Mouse (Mus musculus) MEL (cell line): ENCODE results near the gene 2310039H08Rik. TPM values are rescaled to one million over a fixed set of nuclear protein-coding genes. Genes with fewer than 3 reads are reported as not detected.

Experiments
- DNase-seq: peaks from one replicate; pipeline ENCODE4 v3.0.0; 2011; ENCODE audit warnings: low read depth, low spot score
- H3K27ac ChIP-seq: 2 replicates; pipeline ENCODE4 v1.5.1; 2012; ENCODE audit warnings: low read depth, mild to moderate bottlenecking, control low read depth, low read length, moderate library complexity; ENCODE audit not compliant: control insufficient read depth
- H3K27me3 ChIP-seq, 2 experiments: fragments of 150-350 bp in 1 of 2; sonication (generic) in 1 of 2; 2 replicates each; pipeline ENCODE4 v1.6.1; 2012; ENCODE audit warnings: low read length in 2 of 2, mild to moderate bottlenecking in 2 of 2, improper control_type of control experiment in 1 of 2, moderate library complexity in 1 of 2; ENCODE audit not compliant: insufficient read depth in 2 of 2, control insufficient read depth in 1 of 2
- H3K36me3 ChIP-seq, 2 experiments: 2 replicates each; pipeline ENCODE4 v1.6.1; 2012 to 2014; ENCODE audit warnings: low read length in 2 of 2, improper control_type of control experiment in 1 of 2, inconsistent platforms in 1 of 2, mild to moderate bottlenecking in 1 of 2; ENCODE audit not compliant: insufficient read depth in 2 of 2, control insufficient read depth in 1 of 2
- H3K4me1 ChIP-seq, 2 experiments: fragments of 150-350 bp in 1 of 2; sonication (generic) in 1 of 2; 2 replicates each; pipeline ENCODE4 v1.6.1; 2012; ENCODE audit warnings: low read length in 2 of 2, improper control_type of control experiment in 1 of 2, mild to moderate bottlenecking in 1 of 2; ENCODE audit not compliant: insufficient read depth in 2 of 2, control insufficient read depth in 1 of 2
- H3K4me3 ChIP-seq, 2 experiments: fragments of 150-350 bp in 1 of 2; sonication (generic) in 1 of 2; 2 replicates each; pipeline ENCODE4 v1.5.1; 2012; ENCODE audit warnings: low read depth in 2 of 2, low read length in 2 of 2, mild to moderate bottlenecking in 2 of 2, moderate library complexity in 2 of 2, control low read depth in 1 of 2, improper control_type of control experiment in 1 of 2; ENCODE audit not compliant: control insufficient read depth in 1 of 2, insufficient read depth in 1 of 2
- H3K79me2 ChIP-seq: 2 replicates; pipeline ENCODE4 v1.6.1; 2012; ENCODE audit warnings: mild to moderate bottlenecking, low read length, moderate library complexity; ENCODE audit not compliant: control insufficient read depth, poor library complexity, insufficient read depth
- H3K9ac ChIP-seq: 2 replicates; pipeline ENCODE4 v1.6.1; 2012; ENCODE audit warnings: low read depth, mild to moderate bottlenecking, control low read depth, low read length, moderate library complexity; ENCODE audit not compliant: control insufficient read depth, poor library complexity, severe bottlenecking
- H3K9me3 ChIP-seq: fragments of 150-350 bp; sonication (generic); replicated peaks from 2 replicates; pipeline ENCODE4 v1.6.1; 2012; ENCODE audit warnings: mild to moderate bottlenecking, low read length, improper control_type of control experiment, moderate library complexity; ENCODE audit not compliant: insufficient read depth
- BHLHE40 ChIP-seq: IDR thresholded peaks from 2 replicates; pipeline ENCODE4 v1.6.1; 2012; ENCODE audit warnings: low read depth, mild to moderate bottlenecking, inconsistent platforms, low read length, improper control_type of control experiment, borderline replicate concordance
- CHD1 ChIP-seq: IDR thresholded peaks from 2 replicates; pipeline ENCODE4 v1.6.1; 2012; ENCODE audit warnings: low read depth, mild to moderate bottlenecking, inconsistent platforms, low read length, improper control_type of control experiment
- CTCF ChIP-seq, 3 experiments: IDR thresholded peaks in 2 of 3; conservative IDR thresholded peaks in 1 of 3; 2 replicates each; pipeline ENCODE4 v1.5.1; 2011 to 2012; ENCODE audit warnings: low read length in 3 of 3, low read depth in 2 of 3, mild to moderate bottlenecking in 2 of 3, improper control_type of control experiment in 1 of 3, inconsistent platforms in 1 of 3, mixed read lengths in 1 of 3, moderate library complexity in 1 of 3; ENCODE audit not compliant: control insufficient read depth in 1 of 3, insufficient read depth in 1 of 3, poor library complexity in 1 of 3, severe bottlenecking in 1 of 3
- EP300 ChIP-seq, 2 experiments: IDR thresholded peaks; 2 replicates each; pipeline ENCODE4 v1.6.1; 2011; ENCODE audit warnings: improper control_type of control experiment in 2 of 2, low read length in 2 of 2, low read depth in 1 of 2, mild to moderate bottlenecking in 1 of 2
- ETS1 ChIP-seq: IDR thresholded peaks from 2 replicates; pipeline ENCODE4 v1.6.1; 2012; ENCODE audit warnings: low read depth, mild to moderate bottlenecking, inconsistent platforms, low read length, improper control_type of control experiment, moderate library complexity
- HCFC1 ChIP-seq: IDR thresholded peaks from 2 replicates; pipeline ENCODE4 v1.6.1; 2012; ENCODE audit warnings: low read depth, mild to moderate bottlenecking, inconsistent platforms, low read length, improper control_type of control experiment, moderate library complexity
- MAFK ChIP-seq: IDR thresholded peaks from 2 replicates; pipeline ENCODE4 v1.6.1; 2011; ENCODE audit warnings: low read depth, mild to moderate bottlenecking, low read length, improper control_type of control experiment, borderline replicate concordance
- MEF2A ChIP-seq: IDR thresholded peaks from 2 replicates; pipeline ENCODE4 v1.6.1; 2014; ENCODE audit warnings: low read depth, mild to moderate bottlenecking, inconsistent platforms, low read length, improper control_type of control experiment; ENCODE audit not compliant: poor library complexity, insufficient replicate concordance, severe bottlenecking; ENCODE audit errors: extremely low read depth
- MYB ChIP-seq: IDR thresholded peaks from 2 replicates; pipeline ENCODE4 v1.6.1; 2011; ENCODE audit warnings: mild to moderate bottlenecking, low read depth, low read length, improper control_type of control experiment
- NELFE ChIP-seq: IDR thresholded peaks from 2 replicates; pipeline ENCODE4 v1.6.1; 2011; ENCODE audit warnings: low read depth, low read length, improper control_type of control experiment
- NRF1 ChIP-seq: IDR thresholded peaks from 2 replicates; pipeline ENCODE4 v1.6.1; 2014; ENCODE audit warnings: low read depth, mild to moderate bottlenecking, inconsistent platforms, low read length, improper control_type of control experiment, moderate library complexity; ENCODE audit not compliant: poor library complexity, insufficient read depth, severe bottlenecking
- POLR2A ChIP-seq, 2 experiments: IDR thresholded peaks; 2 replicates each; pipeline ENCODE4 v1.6.1; 2011 to 2012; ENCODE audit warnings: low read length in 2 of 2, mild to moderate bottlenecking in 2 of 2, control low read depth in 1 of 2, improper control_type of control experiment in 1 of 2, low read depth in 1 of 2, moderate library complexity in 1 of 2; ENCODE audit not compliant: control insufficient read depth in 1 of 2, insufficient read depth in 1 of 2, poor library complexity in 1 of 2
- RAD21 ChIP-seq: IDR thresholded peaks from 2 replicates; pipeline ENCODE4 v1.6.1; 2011; ENCODE audit warnings: mild to moderate bottlenecking, low read depth, low read length, improper control_type of control experiment
- TAL1 ChIP-seq: IDR thresholded peaks from 2 replicates; pipeline ENCODE4 v1.6.1; 2012; ENCODE audit warnings: mild to moderate bottlenecking, inconsistent platforms, low read length, moderate library complexity, mixed read lengths
- TCF12 ChIP-seq: IDR thresholded peaks from 2 replicates; pipeline ENCODE4 v1.6.1; 2014; ENCODE audit warnings: low read depth, mild to moderate bottlenecking, inconsistent platforms, low read length, improper control_type of control experiment, moderate library complexity
- USF1 ChIP-seq: IDR thresholded peaks from 2 replicates; pipeline ENCODE4 v1.6.1; 2014; ENCODE audit warnings: low read depth, mild to moderate bottlenecking, inconsistent platforms, low read length, improper control_type of control experiment, moderate library complexity
- USF2 ChIP-seq, 2 experiments: IDR thresholded peaks; 2 replicates each; pipeline ENCODE4 v1.6.1; 2011 to 2012; ENCODE audit warnings: improper control_type of control experiment in 2 of 2, low read length in 2 of 2, borderline replicate concordance in 1 of 2, inconsistent platforms in 1 of 2, low read depth in 1 of 2, mild to moderate bottlenecking in 1 of 2; ENCODE audit not compliant: insufficient read depth in 1 of 2
- ZKSCAN1 ChIP-seq: IDR thresholded peaks from 2 replicates; pipeline ENCODE4 v1.6.1; 2012; ENCODE audit warnings: low read depth, mild to moderate bottlenecking, inconsistent platforms, low read length, improper control_type of control experiment, moderate library complexity
- ZMIZ1 ChIP-seq: IDR thresholded peaks from 2 replicates; pipeline ENCODE4 v1.6.1; 2012; ENCODE audit warnings: low read depth, mild to moderate bottlenecking, inconsistent platforms, low read length, improper control_type of control experiment, moderate library complexity
- polyA plus RNA-seq, 2 experiments: library from polyadenylated mRNA; stranded (reverse) in 1 of 2; unstranded in 1 of 2; fragments of >175 nt in 1 of 2; fragments of >200 nt in 1 of 2; gene quantifications; 2 replicates each; pipeline versions ENCODE4 v1.2.1 to v1.2.4; 2012; ENCODE audit warnings: low replicate concordance in 2 of 2, low read depth in 1 of 2; ENCODE audit not compliant: insufficient read length in 2 of 2, insufficient read depth in 1 of 2, missing spikeins in 1 of 2
- total RNA-seq: library from RNA; depleted of rRNA; stranded (reverse); fragments of 300-350 nt; gene quantifications from 2 replicates; pipeline ENCODE4 v1.2.3, GENCODE M21; 2012

Gene 2310039H08Rik
- total and polyA plus RNA-seq, 3 experiments: 41.3 to 53.2 TPM; not detected in 1

DNA sequence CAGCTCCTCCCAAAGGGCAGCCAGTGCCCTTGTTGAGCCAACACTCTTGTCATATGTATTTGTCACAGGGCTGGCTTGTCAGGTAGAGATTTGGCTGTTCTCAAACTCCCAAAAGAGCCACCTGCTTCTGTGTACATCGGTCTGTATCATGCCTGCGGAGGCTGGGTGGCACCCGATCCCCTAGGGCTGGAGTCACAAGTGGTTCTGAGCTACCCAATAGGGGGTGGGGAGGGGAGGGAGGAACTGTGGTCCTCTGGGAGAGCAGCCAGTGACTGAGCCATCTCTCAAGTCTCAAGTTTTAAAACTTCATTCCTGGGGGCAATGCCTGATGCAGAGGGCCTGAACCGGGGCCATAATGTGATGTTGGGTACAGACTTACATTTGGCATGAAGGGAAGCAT, 24.3 kb downstream of the 2310039H08Rik start:
- H3K4me3 ChIP-seq: no peak overlapping the region
- H3K9ac ChIP-seq: no peak overlapping the region
- H3K9me3 ChIP-seq: no peaks in the 10 kb centered on the region
- H3K27ac ChIP-seq: no peak overlapping the region
- no peaks in the 10 kb centered on the region; a peak in 1 of 4 replicates for H3K36me3 ChIP-seq
- DNase-seq: no peak
- H3K27me3 ChIP-seq: no peaks in the 10 kb centered on the region
- H3K4me1 ChIP-seq: 0 out of 4 replicates have a peak, but pooled peaks cover 0 to 2% of the 10 kb centered on the region in 2 experiments
- H3K79me2 ChIP-seq: no peaks in the 10 kb centered on the region
- TF ChIP-seq BHLHE40 (no peak), TAL1 (no peak), RAD21 (no peak), ETS1 (no peak), EP300 (IDR thresholded peaks at IDR 0.05; ENCODE audit: low read depth in 1 of 2, low read length in 2 of 2) (no peak), USF1 (no peak), USF2 (IDR thresholded peaks at IDR 0.05; ENCODE audit: borderline replicate concordance in 1 of 2, insufficient read depth in 1 of 2, low read depth in 1 of 2, low read length in 2 of 2) (no peak), HCFC1 (no peak), NRF1 (no peak), CTCF (IDR thresholded peaks at IDR 0.05 in 2 of 3, conservative IDR thresholded peaks at IDR 0.05 in 1 of 3; ENCODE audit: control insufficient read depth in 1 of 3, insufficient read depth in 1 of 3, low read depth in 2 of 3, low read length in 3 of 3, poor library complexity in 1 of 3, severe bottlenecking in 1 of 3) (no peak), ZKSCAN1 (no peak)

DNA sequence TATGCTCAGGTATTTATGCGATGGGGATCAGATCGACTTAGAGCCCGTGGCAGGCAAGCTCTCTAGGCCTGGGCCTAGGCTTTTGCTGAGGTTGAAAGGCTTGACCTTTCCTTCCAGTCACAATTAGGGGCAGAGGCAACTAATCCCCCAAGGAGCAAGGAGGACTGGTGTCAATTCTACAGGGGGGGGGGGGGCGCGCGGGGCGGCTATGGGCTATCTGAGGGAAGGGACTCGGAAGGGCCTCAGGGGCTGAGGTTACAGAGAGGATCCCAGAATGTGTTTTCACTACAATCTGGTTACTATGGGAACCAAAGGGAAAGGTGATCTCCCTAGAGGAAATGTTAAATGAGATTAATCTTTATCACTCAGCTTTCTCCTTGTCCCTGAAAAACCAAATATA, 25.0 kb downstream of the 2310039H08Rik start:
- no peaks in the 10 kb centered on the region; a peak in 1 of 4 replicates for H3K36me3 ChIP-seq
- no peak for DNase-seq
- H3K4me1 ChIP-seq: 0 out of 4 replicates have a peak, but pooled peaks cover 0 to 2% of the 10 kb centered on the region in 2 experiments
- TF ChIP-seq NELFE (no peak), MYB (no peak), ETS1 (no peak), MEF2A (no peak), POLR2A (IDR thresholded peaks at IDR 0.05; ENCODE audit: control insufficient read depth in 1 of 2, insufficient read depth in 1 of 2, low read depth in 1 of 2, low read length in 2 of 2, poor library complexity in 1 of 2) (no peak), TCF12 (no peak), ZMIZ1 (no peak), MAFK (no peak), CHD1 (no peak)
- H3K9me3 ChIP-seq: no peaks in the 10 kb centered on the region
- no peaks in the 10 kb centered on the region for H3K27me3 ChIP-seq
- H3K4me3 ChIP-seq: no peak overlapping the region
- no peak overlapping the region for H3K9ac ChIP-seq
- no peak overlapping the region for H3K27ac ChIP-seq
- H3K79me2 ChIP-seq: no peaks in the 10 kb centered on the region
